Mouse (Mus musculus): ENCODE results near the gene Nudc. TPM values are rescaled to one million over a fixed set of nuclear protein-coding genes. Genes with fewer than 3 reads are reported as not detected.

Nudc gene
- polyA plus RNA-seq, 1 experiment from 2014 or later, result 293 TPM

- 79% methylated on average over 7 of the region's 7 CpGs for WGBS
- no peaks in the 10 kb centered on the region for H3K9me3 ChIP-seq (ENCODE audit: low read length)
Observed at GRCm38 (mm10) chr4:133508990-133509389, 36.8 kb downstream of the Nudc start.

GRCm38 (mm10) chr4:133506573-133506972 lies 39.2 kb downstream of the Nudc start:
- no peaks in the 10 kb centered on the region for H3K9me3 ChIP-seq (ENCODE audit: low read length)
- no peaks in the 10 kb centered on the region for H3K36me3 ChIP-seq (ENCODE audit: insufficient read depth, low read length)
- no peaks in the 10 kb centered on the region for H3K4me1 ChIP-seq (ENCODE audit: insufficient read depth, low read length)
- H3K4me2 ChIP-seq (replicated peaks; ENCODE audit: low read depth, low read length), result no peak overlapping the region
- no peak for ATAC-seq (ENCODE audit: low FRiP score, low TSS enrichment)
- H3K9ac ChIP-seq (replicated peaks; ENCODE audit: low read length), result no peak overlapping the region
- 71% methylated on average over 5 of the region's 5 CpGs for WGBS
- H3K27me3 ChIP-seq (ENCODE audit: insufficient read depth, low read length), result peaks cover 21% of the 10 kb centered on the region
- no peak overlapping the region for H3K4me3 ChIP-seq (ENCODE audit: low read length)
- H3K27ac ChIP-seq (ENCODE audit: low read length), result no peak overlapping the region

More at GRCm38 (mm10) chr4:133508990-133509389, 36.8 kb downstream of the Nudc start:
- Histone ChIP-seq H3K9ac (replicated peaks; ENCODE audit: low read length) (no peak overlapping the region), H3K27ac (ENCODE audit: low read length) (no peak overlapping the region), H3K4me1 (ENCODE audit: insufficient read depth, low read length) (no peaks in the 10 kb centered on the region), H3K4me2 (replicated peaks; ENCODE audit: low read depth, low read length) (no peak overlapping the region), H3K27me3 (ENCODE audit: insufficient read depth, low read length) (peaks cover 13% of the 10 kb centered on the region), H3K36me3 (ENCODE audit: insufficient read depth, low read length) (no peaks in the 10 kb centered on the region), H3K4me3 (ENCODE audit: low read length) (no peak overlapping the region)
- ATAC-seq (ENCODE audit: low FRiP score, low TSS enrichment), result no peak

- Histone ChIP-seq H3K4me3 (ENCODE audit: low read length) (no peak overlapping the region), H3K27ac (ENCODE audit: low read length) (no peak overlapping the region), H3K9ac (replicated peaks; ENCODE audit: low read length) (no peak overlapping the region), H3K9me3 (ENCODE audit: low read length) (no peaks in the 10 kb centered on the region), H3K36me3 (ENCODE audit: insufficient read depth, low read length) (no peaks in the 10 kb centered on the region), H3K4me1 (ENCODE audit: insufficient read depth, low read length) (no peaks in the 10 kb centered on the region), H3K27me3 (ENCODE audit: insufficient read depth, low read length) (peaks cover 37% of the 10 kb centered on the region), H3K4me2 (replicated peaks; ENCODE audit: low read depth, low read length) (no peak overlapping the region)
- 56% methylated on average over 9 of the region's 9 CpGs for WGBS
- no peak for ATAC-seq (ENCODE audit: low FRiP score, low TSS enrichment)
Observed at GRCm38 (mm10) chr4:133504755-133505485, 40.9 kb downstream of the Nudc start.

- H3K36me3 ChIP-seq (ENCODE audit: insufficient read depth, low read length), result no peaks in the 10 kb centered on the region
- ATAC-seq (ENCODE audit: low FRiP score, low TSS enrichment), result no peak
- 44% methylated on average over 5 of the region's 5 CpGs for WGBS
Observed at GRCm38 (mm10) chr4:133504300-133504699, 41.5 kb downstream of the Nudc start.

GRCm38 (mm10) chr4:133501514-133501913 lies 44.3 kb downstream of the Nudc start:
- WGBS, result 50% methylated on average over 7 of the region's 7 CpGs

More at GRCm38 (mm10) chr4:133504300-133504699, 41.5 kb downstream of the Nudc start:
- Histone ChIP-seq H3K9me3 (ENCODE audit: low read length) (no peaks in the 10 kb centered on the region), H3K4me1 (ENCODE audit: insufficient read depth, low read length) (no peaks in the 10 kb centered on the region), H3K27me3 (ENCODE audit: insufficient read depth, low read length) (peaks cover 43% of the 10 kb centered on the region), H3K9ac (replicated peaks; ENCODE audit: low read length) (no peak overlapping the region), H3K4me3 (ENCODE audit: low read length) (no peak overlapping the region), H3K4me2 (replicated peaks; ENCODE audit: low read depth, low read length) (no peak overlapping the region), H3K27ac (ENCODE audit: low read length) (no peak overlapping the region)

GRCm38 (mm10) chr4:133498160-133498724 lies 47.6 kb downstream of the Nudc start, which contains the start of gene Trnp1:
Gene Trnp1 (minus strand): TSS chr4:133498550.
- Histone ChIP-seq H3K9ac (replicated peaks; ENCODE audit: low read length) (peak within 1 kb of the TSS; percentile 67), H3K27me3 (ENCODE audit: insufficient read depth, low read length) (peaks cover 69% of the 10 kb centered on the region), H3K27ac (ENCODE audit: low read length) (no peak within 1 kb of the TSS), H3K4me2 (replicated peaks; ENCODE audit: low read depth, low read length) (peak within 1 kb of the TSS; percentile 100), H3K4me1 (ENCODE audit: insufficient read depth, low read length) (peaks cover 14% of the 10 kb centered on the region), H3K36me3 (ENCODE audit: insufficient read depth, low read length) (no peaks in the 10 kb centered on the region), H3K4me3 (ENCODE audit: low read length) (peak within 1 kb of the TSS; percentile 63), H3K9me3 (ENCODE audit: low read length) (no peaks in the 10 kb centered on the region)
- under 1% methylated on average over 45 of the region's 53 CpGs for WGBS
- peak; percentile 80 for ATAC-seq (ENCODE audit: low FRiP score, low TSS enrichment)

More at GRCm38 (mm10) chr4:133501514-133501913, 44.3 kb downstream of the Nudc start:
- Histone ChIP-seq H3K9me3 (ENCODE audit: low read length) (no peaks in the 10 kb centered on the region), H3K9ac (replicated peaks; ENCODE audit: low read length) (no peak overlapping the region), H3K27me3 (ENCODE audit: insufficient read depth, low read length) (peaks cover 69% of the 10 kb centered on the region), H3K4me1 (ENCODE audit: insufficient read depth, low read length) (peaks cover 14% of the 10 kb centered on the region), H3K36me3 (ENCODE audit: insufficient read depth, low read length) (no peaks in the 10 kb centered on the region), H3K4me3 (ENCODE audit: low read length) (no peak overlapping the region), H3K27ac (ENCODE audit: low read length) (no peak overlapping the region), H3K4me2 (replicated peaks; ENCODE audit: low read depth, low read length) (no peak overlapping the region)
- ATAC-seq (ENCODE audit: low FRiP score, low TSS enrichment), result no peak

- Histone ChIP-seq H3K27me3 (ENCODE audit: insufficient read depth, low read length) (peaks cover 69% of the 10 kb centered on the region), H3K27ac (ENCODE audit: low read length) (no peak overlapping the region), H3K4me1 (ENCODE audit: insufficient read depth, low read length) (peaks cover 14% of the 10 kb centered on the region), H3K36me3 (ENCODE audit: insufficient read depth, low read length) (no peaks in the 10 kb centered on the region), H3K9ac (replicated peaks; ENCODE audit: low read length) (peak overlapping the region; percentile 67), H3K4me2 (replicated peaks; ENCODE audit: low read depth, low read length) (peak overlapping the region; percentile 100), H3K4me3 (ENCODE audit: low read length) (peak overlapping the region; percentile 63), H3K9me3 (ENCODE audit: low read length) (no peaks in the 10 kb centered on the region)
- WGBS, result under 1% methylated on average over 66 of the region's 70 CpGs
- peak; percentile 31; the same call in 1 of the 2 replicates for ATAC-seq (ENCODE audit: low FRiP score, low TSS enrichment)
Observed at GRCm38 (mm10) chr4:133497461-133498159, 48.2 kb downstream of the Nudc start.

GRCm38 (mm10) chr4:133496738-133497445 lies 48.9 kb downstream of the Nudc start:
- H3K27ac ChIP-seq (ENCODE audit: low read length), result no peak overlapping the region
- 20% methylated on average over 6 of the region's 6 CpGs for WGBS
- H3K4me2 ChIP-seq (replicated peaks; ENCODE audit: low read depth, low read length), result peak overlapping the region; percentile 100; the same call in 1 of the 2 replicates
- ATAC-seq (ENCODE audit: low FRiP score, low TSS enrichment), result no peak
- H3K9ac ChIP-seq (replicated peaks; ENCODE audit: low read length), result no peak overlapping the region
- peaks cover 16% of the 10 kb centered on the region for H3K4me1 ChIP-seq (ENCODE audit: insufficient read depth, low read length)
- H3K4me3 ChIP-seq (ENCODE audit: low read length), result no peak overlapping the region
- H3K27me3 ChIP-seq (ENCODE audit: insufficient read depth, low read length), result peaks cover 69% of the 10 kb centered on the region
- H3K36me3 ChIP-seq (ENCODE audit: insufficient read depth, low read length), result no peaks in the 10 kb centered on the region
- no peaks in the 10 kb centered on the region for H3K9me3 ChIP-seq (ENCODE audit: low read length)

GRCm38 (mm10) chr4:133495711-133496110 lies 50.1 kb downstream of the Nudc start:
- Histone ChIP-seq H3K27ac (ENCODE audit: low read length) (no peak overlapping the region), H3K27me3 (ENCODE audit: insufficient read depth, low read length) (peaks cover 60% of the 10 kb centered on the region), H3K9ac (replicated peaks; ENCODE audit: low read length) (no peak overlapping the region), H3K4me2 (replicated peaks; ENCODE audit: low read depth, low read length) (no peak overlapping the region), H3K9me3 (ENCODE audit: low read length) (no peaks in the 10 kb centered on the region), H3K36me3 (ENCODE audit: insufficient read depth, low read length) (no peaks in the 10 kb centered on the region), H3K4me3 (ENCODE audit: low read length) (no peak overlapping the region), H3K4me1 (ENCODE audit: insufficient read depth, low read length) (peaks cover 20% of the 10 kb centered on the region)
- no peak for ATAC-seq (ENCODE audit: low FRiP score, low TSS enrichment)
- 39% methylated on average over 7 of the region's 7 CpGs for WGBS

All from kidney, embryonic 16.5 days (tissue).